Mouse (Mus musculus) midbrain, embryonic 16.5 days (tissue): ENCODE data around the gene Ulk4. TPM values are rescaled to one million over a fixed set of nuclear protein-coding genes. Genes with fewer than 3 reads are reported as not detected.
A peak's percentile ranks its signal among the peaks of the same experiment; 100 is the strongest.
"Not testable (repeated sequence)": the region's sequence is repeated elsewhere in the genome, so short reads cannot be mapped to it uniquely, and the experiment has no call there.

Experiments used
- ATAC-seq: fragments of 200-750 bp; cut with Nextera tagmentation; 2 replicates; pipeline ENCODE4 v1.8.0; 2017; ENCODE audit warnings: moderate TSS enrichment
- H3K27ac ChIP-seq: fragments of 300-500 bp; sonication (generic); 2 replicates; pipeline ENCODE4 v1.5.1; 2014; ENCODE audit warnings: mild to moderate bottlenecking, low read length, mixed read lengths
- H3K27me3 ChIP-seq: fragments of 300-500 bp; sonication (generic); 2 replicates; pipeline ENCODE4 v1.6.1; 2014; ENCODE audit warnings: low read depth, low read length, mixed read lengths; ENCODE audit not compliant: control insufficient read depth, insufficient read depth
- H3K36me3 ChIP-seq: fragments of 300-500 bp; sonication (generic); 2 replicates; pipeline ENCODE4 v1.6.1; 2014; ENCODE audit warnings: mild to moderate bottlenecking, low read length, moderate library complexity, mixed read lengths; ENCODE audit not compliant: control insufficient read depth, insufficient read depth
- H3K4me1 ChIP-seq: fragments of 300-500 bp; sonication (generic); 2 replicates; pipeline ENCODE4 v1.6.1; 2014; ENCODE audit warnings: mild to moderate bottlenecking, low read length, mixed read lengths; ENCODE audit not compliant: control insufficient read depth, insufficient read depth
- H3K4me2 ChIP-seq: fragments of 300-500 bp; sonication (generic); 2 replicates; pipeline ENCODE4 v1.6.1; 2014; ENCODE audit warnings: mild to moderate bottlenecking, low read length, mixed read lengths
- H3K4me3 ChIP-seq: fragments of 300-500 bp; sonication (generic); 2 replicates; pipeline ENCODE4 v1.5.1; 2014; ENCODE audit warnings: low read depth, mild to moderate bottlenecking, low read length, moderate library complexity, mixed read lengths
- H3K9ac ChIP-seq: fragments of 300-500 bp; sonication (generic); 2 replicates; pipeline ENCODE4 v1.6.1; 2014; ENCODE audit warnings: low read depth, low read length, mixed read lengths
- H3K9me3 ChIP-seq: fragments of 300-500 bp; sonication (generic); replicated peaks from 2 replicates; pipeline ENCODE4 v1.6.1; 2014; ENCODE audit warnings: mild to moderate bottlenecking, low read length, mixed read lengths; ENCODE audit not compliant: control insufficient read depth, poor library complexity, severe bottlenecking
- WGBS: fragments of 180-500 bp; shearing (Covaris S2); extraction: QIAGEN DNeasy Blood & Tissue Kit; methylation state at CpG from one replicate; pipeline ENCODE4 v1.1.7; 2014; 5-methylcytosine and 5-hydroxymethylcytosine counted together
- polyA plus RNA-seq: library from polyadenylated mRNA; unstranded; fragments of >200 nt; fragmentation: Nextera tagmentation; extraction: Ambion mirVana; gene quantifications from 2 replicates; pipeline ENCODE4 v1.2.1, GENCODE M21; 2015

The Ulk4 gene
- polyA plus RNA-seq, 1 experiment from 2014 or later, result 112 TPM

DNA sequence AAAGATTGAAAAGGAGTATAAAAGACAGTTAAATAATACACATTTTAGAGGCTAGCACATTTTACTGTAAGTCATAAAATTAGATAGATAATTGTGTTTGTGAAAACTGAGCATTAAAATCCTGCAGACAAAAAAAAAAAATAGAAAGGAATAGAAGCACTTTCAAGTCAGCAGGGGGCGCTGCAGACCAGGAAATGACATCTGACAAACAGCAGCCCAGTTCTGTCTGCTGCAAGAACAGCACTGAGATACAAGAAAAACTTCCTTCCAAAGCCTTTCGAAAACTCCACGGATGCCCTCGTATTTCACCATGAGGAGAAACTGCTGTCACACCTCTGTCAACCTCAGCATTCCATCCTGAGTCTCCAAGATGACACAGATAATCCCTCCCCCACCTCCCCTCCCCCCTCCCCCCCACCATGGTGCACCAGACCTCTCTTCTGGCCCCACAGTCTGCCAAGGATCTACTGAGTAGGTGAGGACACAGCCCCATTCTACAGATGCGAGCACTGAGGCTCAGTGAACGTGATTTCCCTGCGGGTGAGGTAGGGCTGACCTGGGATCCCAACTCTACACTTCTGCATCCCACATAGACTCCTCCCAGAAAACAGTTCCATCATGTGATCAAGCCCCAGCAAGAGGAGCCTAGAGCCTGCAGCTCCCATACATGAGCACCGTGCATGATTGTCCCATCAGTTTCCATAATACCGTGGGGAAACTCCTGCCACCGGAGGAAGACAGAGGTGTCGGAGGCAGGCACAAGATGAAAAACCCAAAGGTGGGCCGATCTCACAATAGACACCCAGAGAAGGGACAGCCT, 28.8 kb downstream of the Ulk4 start:
- no peak; the same call in 1 of the 2 replicates for ATAC-seq
- WGBS, result 65% methylated on average over 12 of the region's 12 CpGs

DNA sequence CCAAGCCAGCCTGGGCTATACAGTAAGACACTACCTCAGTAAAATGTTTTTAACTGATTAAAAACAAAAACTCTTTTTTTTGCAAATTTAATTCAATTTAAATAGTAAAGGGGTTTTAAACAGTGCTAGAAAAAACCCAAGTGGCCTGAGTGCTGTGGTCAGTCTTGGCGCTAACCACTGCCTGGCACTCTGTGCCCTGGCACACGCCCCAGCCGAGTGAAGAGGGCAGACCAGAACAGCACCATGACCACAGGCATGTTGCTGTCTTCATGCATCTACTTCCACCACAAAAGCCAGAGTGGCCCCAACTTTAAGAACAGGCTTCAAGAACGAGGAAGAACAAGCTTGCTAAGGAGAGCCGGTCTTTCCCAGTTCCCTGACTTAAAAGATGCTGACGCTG, 29.9 kb downstream of the Ulk4 start:
- no peaks in the 10 kb centered on the region for H3K27me3 ChIP-seq

More for the DNA sequence above, 28.8 kb downstream of the Ulk4 start:
- no peak overlapping the region for H3K4me3 ChIP-seq
- no peak overlapping the region for H3K27ac ChIP-seq
- no peak overlapping the region for H3K9ac ChIP-seq
- H3K36me3 ChIP-seq, result peaks cover 2% of the 10 kb centered on the region; the same call in 1 of the 2 replicates
- H3K4me2 ChIP-seq, result no peak overlapping the region
- H3K27me3 ChIP-seq, result no peaks in the 10 kb centered on the region
- H3K9me3 ChIP-seq, result no peaks in the 10 kb centered on the region
- H3K4me1 ChIP-seq, result no peaks in the 10 kb centered on the region

DNA sequence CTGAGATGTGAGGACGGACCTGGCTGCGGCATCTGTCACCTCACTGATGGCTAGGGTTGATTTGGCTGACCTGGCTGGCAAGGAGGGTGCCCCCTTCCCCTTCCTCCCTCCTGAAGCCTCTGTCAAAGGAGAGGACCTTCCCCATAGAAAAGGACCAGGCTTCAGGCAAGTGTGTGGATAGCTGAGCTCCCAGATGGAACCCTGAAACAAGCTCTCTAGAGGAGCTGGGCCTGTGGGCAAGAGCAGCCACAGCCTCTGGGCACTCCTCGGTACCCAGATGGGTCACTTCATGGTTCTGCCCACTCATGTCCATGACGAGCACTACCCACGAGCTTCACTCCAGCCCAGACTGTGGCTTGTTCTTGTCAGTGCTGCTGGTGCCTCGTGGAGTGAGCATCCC, 34.7 kb downstream of the Ulk4 start:
- Histone ChIP-seq H3K4me1 (no peaks in the 10 kb centered on the region), H3K9ac (no peak overlapping the region), H3K36me3 (no peaks in the 10 kb centered on the region), H3K27ac (no peak overlapping the region), H3K4me2 (no peak overlapping the region), H3K9me3 (no peaks in the 10 kb centered on the region), H3K27me3 (no peaks in the 10 kb centered on the region), H3K4me3 (no peak overlapping the region)
- ATAC-seq, result no peak
- 92% methylated on average over 6 of the region's 6 CpGs for WGBS

More for the DNA sequence above, 29.9 kb downstream of the Ulk4 start:
- no peak overlapping the region for H3K27ac ChIP-seq
- peaks cover 2% of the 10 kb centered on the region; the same call in 1 of the 2 replicates for H3K36me3 ChIP-seq
- H3K9me3 ChIP-seq, result no peaks in the 10 kb centered on the region
- no peaks in the 10 kb centered on the region for H3K4me1 ChIP-seq
- H3K4me3 ChIP-seq, result no peak overlapping the region
- 84% methylated on average over 6 of the region's 6 CpGs for WGBS
- H3K4me2 ChIP-seq, result no peak overlapping the region
- no peak for ATAC-seq
- no peak overlapping the region for H3K9ac ChIP-seq

DNA sequence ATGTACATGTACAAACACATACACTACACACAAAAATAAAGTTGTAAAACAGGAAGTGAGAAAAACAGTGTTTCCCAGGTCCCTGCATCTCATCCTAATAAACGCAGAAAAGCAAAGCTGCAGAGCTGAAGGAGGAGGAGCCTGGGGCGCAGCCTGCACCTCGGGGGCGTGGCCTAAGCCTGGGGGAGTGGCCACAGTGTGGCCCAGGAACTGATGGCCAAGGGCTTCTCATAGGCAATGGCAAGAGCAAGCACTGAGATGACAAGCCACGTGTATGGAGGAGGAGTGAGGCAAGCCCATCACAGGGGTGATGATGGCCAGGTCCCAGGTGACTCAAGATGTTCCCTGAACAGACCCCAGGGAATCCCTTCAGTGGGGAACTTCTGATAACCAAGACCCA, 35.2 kb downstream of the Ulk4 start:
- Histone ChIP-seq H3K9ac (no peak overlapping the region), H3K36me3 (no peaks in the 10 kb centered on the region), H3K27ac (no peak overlapping the region), H3K4me2 (no peak overlapping the region), H3K4me1 (no peaks in the 10 kb centered on the region), H3K9me3 (no peaks in the 10 kb centered on the region), H3K4me3 (no peak overlapping the region), H3K27me3 (no peaks in the 10 kb centered on the region)
- no peak for ATAC-seq
- WGBS, result 35% methylated on average over 5 of the region's 5 CpGs

DNA sequence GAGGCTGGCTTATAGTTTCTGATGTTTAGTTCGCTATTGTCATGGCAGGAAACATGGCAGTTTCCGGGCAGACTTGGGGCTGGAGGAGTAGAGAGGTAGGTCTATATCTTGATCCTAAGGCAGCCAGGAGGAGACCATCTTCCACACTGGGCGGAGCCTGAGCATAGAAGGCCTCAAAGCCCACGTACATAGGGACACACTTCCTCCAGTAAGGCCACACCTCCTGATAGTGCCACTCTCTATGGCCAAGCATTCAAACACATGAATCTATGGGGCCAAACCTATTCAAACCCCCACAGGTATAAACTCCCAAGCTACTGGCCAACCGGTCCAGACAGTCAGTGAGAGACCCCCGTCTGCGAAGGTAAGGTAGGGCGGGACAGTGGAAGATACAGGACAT, 35.6 kb downstream of the Ulk4 start:
- Histone ChIP-seq H3K27ac (no peak overlapping the region), H3K4me3 (no peak overlapping the region), H3K9ac (no peak overlapping the region), H3K4me1 (no peaks in the 10 kb centered on the region), H3K36me3 (no peaks in the 10 kb centered on the region), H3K4me2 (no peak overlapping the region), H3K27me3 (no peaks in the 10 kb centered on the region), H3K9me3 (no peaks in the 10 kb centered on the region)
- WGBS, result 81% methylated on average over 8 of the region's 8 CpGs
- peak; percentile 45; the same call in 1 of the 2 replicates for ATAC-seq

DNA sequence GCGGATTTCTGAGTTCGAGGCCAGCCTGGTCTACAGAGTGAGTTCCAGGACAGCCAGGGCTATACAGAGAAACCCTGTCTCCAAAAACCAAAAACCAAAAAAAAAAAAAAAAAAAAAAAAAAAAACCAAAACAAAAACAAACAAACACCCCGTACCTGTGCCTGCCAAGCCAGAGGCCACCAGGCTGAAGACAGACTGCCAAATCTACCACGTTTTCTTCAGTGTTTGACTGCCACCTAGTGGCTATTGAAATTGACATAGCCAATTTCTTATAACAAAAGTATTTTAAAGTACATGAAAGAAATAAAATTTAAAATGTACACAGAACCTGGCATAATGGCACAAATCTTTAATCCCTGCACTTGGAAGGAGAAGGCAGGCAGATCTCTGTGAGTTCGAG, 36.8 kb downstream of the Ulk4 start:
- 29% methylated on average over 4 of the region's 5 CpGs for WGBS
- H3K4me3 ChIP-seq, H3K9me3 ChIP-seq, H3K9ac ChIP-seq, H3K27me3 ChIP-seq, ATAC-seq, H3K27ac ChIP-seq, H3K36me3 ChIP-seq, H3K4me1 ChIP-seq, H3K4me2 ChIP-seq: not testable (repeated sequence)

DNA sequence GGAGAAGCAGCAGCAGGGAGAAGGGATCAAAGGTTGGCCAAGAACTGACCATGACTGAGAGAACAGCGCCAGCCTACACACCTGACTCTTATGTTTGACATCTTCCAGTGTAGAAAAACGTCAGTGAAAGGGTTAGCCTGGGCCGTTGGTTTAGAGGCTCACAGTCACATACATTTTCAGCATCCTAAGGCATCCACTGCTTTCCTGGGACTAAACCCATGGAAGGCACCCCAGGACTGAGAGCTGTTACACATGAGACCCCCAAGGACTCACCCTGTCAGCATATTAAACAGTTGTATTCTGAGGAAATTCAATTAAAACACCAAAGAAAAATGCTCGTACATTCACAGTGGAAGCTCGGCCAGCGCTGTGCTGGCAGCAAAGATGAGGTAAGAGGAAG, 37.4 kb downstream of the Ulk4 start:
- no peak for ATAC-seq
- Histone ChIP-seq H3K27ac (no peak overlapping the region), H3K4me2 (no peak overlapping the region), H3K36me3 (no peaks in the 10 kb centered on the region), H3K4me1 (no peaks in the 10 kb centered on the region), H3K4me3 (no peak overlapping the region), H3K9ac (no peak overlapping the region), H3K9me3 (no peaks in the 10 kb centered on the region), H3K27me3 (no peaks in the 10 kb centered on the region)
- WGBS, result 82% methylated on average over 6 of the region's 6 CpGs

DNA sequence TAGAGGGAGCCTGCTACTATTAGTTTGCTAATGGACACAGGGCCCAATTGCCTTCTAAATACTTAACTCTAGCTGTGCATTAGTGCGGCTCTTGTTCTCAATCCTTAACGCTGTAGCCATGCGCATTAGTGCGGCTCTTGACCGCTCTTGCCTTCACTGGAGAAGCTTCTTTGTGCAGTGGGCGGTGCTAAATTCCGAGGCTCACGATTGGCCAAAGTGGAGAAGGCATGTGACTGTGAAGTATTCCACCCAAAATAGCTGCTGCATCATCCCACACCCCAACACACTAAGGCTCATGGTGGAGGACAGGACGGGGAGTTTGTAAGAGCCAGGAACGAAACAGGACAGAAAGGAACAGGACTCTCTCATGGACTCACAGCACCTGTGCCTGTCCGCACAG, 58.4 kb downstream of the Ulk4 start:
- WGBS, result 79% methylated on average over 11 of the region's 11 CpGs
- H3K4me2 ChIP-seq, result no peak overlapping the region
- ATAC-seq, result no peak
- H3K9me3 ChIP-seq, result no peaks in the 10 kb centered on the region
- no peak overlapping the region for H3K27ac ChIP-seq
- no peaks in the 10 kb centered on the region for H3K27me3 ChIP-seq
- H3K4me1 ChIP-seq, result no peaks in the 10 kb centered on the region
- no peaks in the 10 kb centered on the region for H3K36me3 ChIP-seq
- H3K9ac ChIP-seq, result no peak overlapping the region
- H3K4me3 ChIP-seq, result no peak overlapping the region

DNA sequence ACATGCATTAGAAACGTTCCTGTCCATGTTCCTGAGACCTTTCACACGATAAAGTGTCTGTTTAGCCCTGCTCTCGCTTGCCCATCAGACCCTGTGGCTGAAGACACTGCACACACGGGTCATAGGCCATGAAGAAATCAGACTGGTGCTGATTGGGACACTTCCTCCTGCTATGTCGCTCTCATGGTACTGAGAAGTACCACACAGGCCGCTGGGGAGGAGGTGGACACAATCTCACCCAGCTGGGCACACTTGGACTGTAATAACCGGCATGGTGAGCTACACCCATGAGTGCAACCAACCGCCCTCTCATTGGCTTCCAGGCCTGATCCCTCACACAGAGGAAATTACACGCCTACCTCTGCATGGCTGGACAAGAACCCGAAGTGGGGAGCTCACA, 58.8 kb downstream of the Ulk4 start:
- WGBS, result 85% methylated on average over 10 of the region's 10 CpGs
- Histone ChIP-seq H3K36me3 (no peaks in the 10 kb centered on the region), H3K27me3 (no peaks in the 10 kb centered on the region), H3K9me3 (no peaks in the 10 kb centered on the region), H3K4me1 (no peaks in the 10 kb centered on the region), H3K9ac (no peak overlapping the region), H3K4me3 (no peak overlapping the region), H3K4me2 (no peak overlapping the region), H3K27ac (no peak overlapping the region)
- ATAC-seq, result no peak
